Mouse (Mus musculus): ENCODE data around the gene Gm13277. TPM values are rescaled to one million over a fixed set of nuclear protein-coding genes. Genes with fewer than 3 reads are reported as not detected.
"Not testable (repeated sequence)": the region's sequence is repeated elsewhere in the genome, so short reads cannot be mapped to it uniquely, and the experiment has no call there.

The Gm13277 gene
- total RNA-seq, 4 experiments from 2014 or later = not detected

GRCm38 (mm10) chr4:88785409-88785808, 3.0 kb upstream of the Gm13277 start, which contains the start of gene Gm13276:
TSS of gene Gm13276 (plus strand) at chr4:88785709.
- DNase-seq (ENCODE audit: low spot score in 2 of 2) = not testable (repeated sequence)

GRCm38 (mm10) chr4:88791250-88791649, 2.8 kb downstream of the Gm13277 start, which contains the start of gene Gm13278:
TSS of gene Gm13278 (plus strand) at chr4:88791550.
- not testable (repeated sequence) for DNase-seq (ENCODE audit: low spot score in 2 of 2)

GRCm38 (mm10) chr4:88793936-88794675, 5.7 kb downstream of the Gm13277 start, which contains the start of gene Gm13275:
TSS of gene Gm13275 (plus strand) at chr4:88794487.
- peak; percentile 63 to 82 for DNase-seq (ENCODE audit: low spot score in 2 of 2)

GRCm38 (mm10) chr4:88797097-88797496, 8.7 kb downstream of the Gm13277 start, which contains the start of gene Gm13279:
TSS of gene Gm13279 (plus strand) at chr4:88797397.
- not testable (repeated sequence) for DNase-seq (ENCODE audit: low spot score in 2 of 2)

- DNase-seq (ENCODE audit: low spot score in 2 of 2) = not testable (repeated sequence)
Measured at GRCm38 (mm10) chr4:88799365-88799764, 10.9 kb downstream of the Gm13277 start, which contains the start of gene Gm13285. TSS of gene Gm13285 (plus strand) at chr4:88799665.

GRCm38 (mm10) chr4:88802954-88803353, 14.5 kb downstream of the Gm13277 start, which contains the start of gene Gm13287:
TSS of gene Gm13287 (plus strand) at chr4:88803254.
- DNase-seq (ENCODE audit: low spot score in 2 of 2) = not testable (repeated sequence)

- DNase-seq (ENCODE audit: low spot score in 2 of 2) = not testable (repeated sequence)
Measured at GRCm38 (mm10) chr4:88805231-88805630, 16.8 kb downstream of the Gm13277 start, which contains the start of gene Gm13288. TSS of gene Gm13288 (plus strand) at chr4:88805531.

GRCm38 (mm10) chr4:88805761-88806160, 17.3 kb downstream of the Gm13277 start:
- DNase-seq (ENCODE audit: low spot score in 2 of 2) = not testable (repeated sequence)

GRCm38 (mm10) chr4:88815928-88816327, 27.5 kb downstream of the Gm13277 start, which contains the start of gene Ifna7:
TSS of gene Ifna7 (plus strand) at chr4:88816228.
- DNase-seq (ENCODE audit: low spot score in 2 of 2) = no peak

- DNase-seq (ENCODE audit: low spot score in 2 of 2) = no peak
Measured at GRCm38 (mm10) chr4:88819659-88820058, 31.2 kb downstream of the Gm13277 start, which contains the start of gene Ifna11. TSS of gene Ifna11 (plus strand) at chr4:88819959.

- no peak for DNase-seq (ENCODE audit: low spot score in 2 of 2)
Measured at GRCm38 (mm10) chr4:88822995-88823394, 34.6 kb downstream of the Gm13277 start.

- DNase-seq (ENCODE audit: low spot score in 2 of 2) = not testable (repeated sequence)
Measured at GRCm38 (mm10) chr4:88827116-88827515, 38.7 kb downstream of the Gm13277 start, which contains the start of gene Ifna6. TSS of gene Ifna6 (plus strand) at chr4:88827416.

- DNase-seq (ENCODE audit: low spot score in 2 of 2) = no peak
Measured at GRCm38 (mm10) chr4:88830523-88830922, 42.1 kb downstream of the Gm13277 start.

- DNase-seq (ENCODE audit: low spot score in 2 of 2) = not testable (repeated sequence)
Measured at GRCm38 (mm10) chr4:88835225-88835624, 46.8 kb downstream of the Gm13277 start, which contains the start of gene Ifna5. TSS of gene Ifna5 (plus strand) at chr4:88835525.

Other genes starting within 250 kb of the Gm13277 start
- not detected for gene Ifna15, start 230.4 kb upstream of the Gm13277 start, total RNA-seq (2022)
- not detected for gene Ifna14, start 216.8 kb upstream of the Gm13277 start, total RNA-seq (2022)
- gene Ifna9, start 196.2 kb upstream of the Gm13277 start, total RNA-seq (2022) = not detected
- gene Ifna12, start 185.3 kb upstream of the Gm13277 start, total RNA-seq (2022) = not detected
- not detected for gene C87499, start 154.2 kb upstream of the Gm13277 start, total RNA-seq (2022)
- gene Ifna13, start 144.2 kb upstream of the Gm13277 start, total RNA-seq (2022) = not detected
- not detected for gene Ifna16, start 111.7 kb upstream of the Gm13277 start, total RNA-seq (2022)
- gene Ifna2, start 104.7 kb upstream of the Gm13277 start, total RNA-seq (2022) = not detected
- not detected for gene Ifnab, start 97.3 kb upstream of the Gm13277 start, total RNA-seq (2022)
- gene Gm26566, start 66.8 kb upstream of the Gm13277 start, total RNA-seq (2022) = 1 to 10 TPM in 2 of 4 experiments, under 1 TPM in 2; 0.61 to 1.8 (median 0.93) TPM
- gene Klhl9, start 66.2 kb upstream of the Gm13277 start, total RNA-seq (2022) = 100 to 1,000 TPM in 1 of 4 experiments, 10 to 100 TPM in 3; 91.7 to 103 (median 95.7) TPM
- gene Gm13271, start 33.8 kb upstream of the Gm13277 start, total RNA-seq (2022) = not detected
- gene Gm13283, start 28.5 kb upstream of the Gm13277 start, total RNA-seq (2022) = not detected
- not detected for gene Gm13290, start 14.8 kb upstream of the Gm13277 start, total RNA-seq (2022)
- gene Gm13289, start 11.7 kb upstream of the Gm13277 start, total RNA-seq (2022) = not detected
- not detected for gene Gm13272, start 8.8 kb upstream of the Gm13277 start, total RNA-seq (2022)
- not detected for gene Ifnz, start 6.5 kb upstream of the Gm13277 start, total RNA-seq (2022)
- not detected for gene Gm13276, start 2.9 kb upstream of the Gm13277 start, total RNA-seq (2022)
- not detected for gene Gm13278, start 2.9 kb downstream of the Gm13277 start, total RNA-seq (2022)
- gene Gm13275, start 5.9 kb downstream of the Gm13277 start, total RNA-seq (2022) = not detected
- gene Gm13279, start 8.8 kb downstream of the Gm13277 start, total RNA-seq (2022) = not detected
- gene Gm13285, start 11.0 kb downstream of the Gm13277 start, total RNA-seq (2022) = not detected
- gene Gm13287, start 14.6 kb downstream of the Gm13277 start, total RNA-seq (2022) = not detected
- not detected for gene Gm13288, start 16.9 kb downstream of the Gm13277 start, total RNA-seq (2022)
- not detected for gene Ifna7, start 27.6 kb downstream of the Gm13277 start, total RNA-seq (2022)
- not detected for gene Ifna11, start 31.3 kb downstream of the Gm13277 start, total RNA-seq (2022)
- not detected for gene Ifna6, start 38.8 kb downstream of the Gm13277 start, total RNA-seq (2022)
- gene Ifna5, start 46.9 kb downstream of the Gm13277 start, total RNA-seq (2022) = not detected
- gene Ifna4, start 53.2 kb downstream of the Gm13277 start, total RNA-seq (2022) = not detected
- not detected for gene Ifna1, start 61.5 kb downstream of the Gm13277 start, total RNA-seq (2022)
- not detected for gene Ifne, start 91.6 kb downstream of the Gm13277 start, total RNA-seq (2022)